Mouse (Mus musculus) G1E (cell line): ENCODE measurements around the gene Nemf.

Experiments
- CTCF ChIP-seq: IDR thresholded peaks from 2 replicates; pipeline ENCODE4 v1.5.1; 2012; ENCODE audit warnings: low read depth, low read length, inconsistent platforms, mixed read lengths
- GATA1 ChIP-seq: IDR thresholded peaks from 2 replicates; pipeline ENCODE4 v1.6.1; 2012; ENCODE audit warnings: borderline replicate concordance, low read length, inconsistent platforms, mixed read lengths
- GATA2 ChIP-seq: IDR thresholded peaks from 2 replicates; pipeline ENCODE4 v1.6.1; 2012; ENCODE audit warnings: low read depth, low read length, inconsistent platforms, borderline replicate concordance
- TAL1 ChIP-seq: conservative IDR thresholded peaks from 2 replicates; pipeline ENCODE4 v1.6.1; 2012; ENCODE audit warnings: low read depth, low read length, inconsistent platforms, mixed read lengths

- TF ChIP-seq CTCF (no peak), GATA1 (no peak), TAL1 (no peak), GATA2 (no peak)
These were observed 43.9 kb upstream of the Nemf start for GRCm38 (mm10) chr12:69400871-69401286.
